Mouse (Mus musculus): Measurements from ENCODE around the gene Map7d2.

GRCm38 (mm10) chrX:159459006-159459654, 44.8 kb downstream of the Map7d2 start:
- TF ChIP-seq CTCF (IDR thresholded peaks at IDR 0.05; ENCODE audit: control insufficient read depth, insufficient read depth, low read length) (no peak), POLR2A (IDR thresholded peaks at IDR 0.05; ENCODE audit: borderline replicate concordance, control insufficient read depth, low read depth, low read length) (no peak)
